Mouse (Mus musculus) telencephalon, adult 2 months (tissue): ENCODE measurements around the gene Tbcel.

Source experiments
- DNase-seq: peaks from one replicate; pipeline ENCODE4 v3.0.0-alpha.2; 2011; ENCODE audit warnings: low read depth, low spot score

Gene Tbcel

GRCm38 (mm10) chr9:42442100-42442499 lies 65.5 kb downstream of the Tbcel start:
- DNase-seq, result peak; percentile 46

GRCm38 (mm10) chr9:42441234-42441633 lies 66.4 kb downstream of the Tbcel start:
- DNase-seq, result no peak

- DNase-seq, result no peak
Observed at GRCm38 (mm10) chr9:42439446-42439845, 68.2 kb downstream of the Tbcel start.

DNA sequence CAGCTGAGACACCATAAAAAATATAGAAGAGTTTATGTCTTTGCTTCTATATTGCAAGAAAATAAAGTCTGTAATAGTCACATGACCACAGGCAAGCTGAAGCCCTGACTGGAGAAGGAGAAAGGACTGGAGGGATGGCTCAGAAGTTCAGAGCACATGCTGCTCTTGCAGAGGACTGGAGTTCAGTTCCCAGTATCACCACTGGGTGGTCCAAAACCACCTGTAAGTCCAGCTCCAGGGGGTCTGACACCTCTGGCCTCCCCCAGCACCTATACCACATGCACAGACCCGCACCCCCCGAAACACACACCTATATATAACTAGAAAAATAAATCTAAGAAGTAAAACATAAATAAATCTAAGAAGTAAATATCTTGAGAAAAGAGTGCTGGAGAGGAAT lies 75.5 kb downstream of the Tbcel start:
- DNase-seq, result no peak

- no peak for DNase-seq
Observed at GRCm38 (mm10) chr9:42431606-42432005, 76.0 kb downstream of the Tbcel start.

DNA sequence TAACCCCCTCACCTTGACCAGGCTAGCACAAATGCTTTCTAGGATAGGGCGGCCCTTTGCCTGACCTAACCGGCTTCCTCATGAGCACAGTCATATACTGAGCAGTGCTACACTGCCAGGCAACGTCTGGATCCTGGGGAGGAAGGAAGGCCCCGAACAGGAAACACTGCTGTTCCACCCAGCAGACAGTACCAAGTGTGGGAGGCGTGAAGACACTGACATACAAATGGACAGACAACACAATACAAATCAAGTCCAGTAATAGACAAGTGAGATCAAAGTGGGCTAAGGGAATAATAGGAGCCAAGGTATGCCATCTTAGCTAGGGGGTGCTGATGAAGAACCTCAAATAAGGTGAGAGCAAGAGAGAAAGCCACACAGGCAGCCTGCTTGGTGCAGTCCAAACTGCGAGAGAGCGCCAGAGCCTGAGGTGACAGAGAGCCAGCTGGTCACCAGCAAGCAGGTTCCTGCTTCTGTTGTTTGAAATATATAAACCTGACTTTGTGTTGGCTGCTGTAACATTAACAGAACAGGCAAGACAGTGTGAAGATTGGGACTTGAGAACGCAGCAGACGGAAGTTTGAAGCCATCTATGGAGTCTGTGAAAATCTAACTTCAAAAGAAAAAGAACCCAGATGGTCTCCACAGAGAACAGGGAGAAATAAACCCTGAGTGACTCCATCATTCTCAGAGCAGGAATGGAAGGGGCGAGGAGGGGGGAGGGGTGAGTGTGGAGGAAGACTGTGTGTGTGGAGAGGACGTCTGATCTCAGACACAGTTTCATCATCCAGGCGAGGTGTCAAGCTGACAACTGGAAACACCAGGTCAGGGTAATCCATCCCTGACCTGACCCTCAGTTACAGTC lies 79.3 kb downstream of the Tbcel start:
- peak; percentile 48 for DNase-seq

DNA sequence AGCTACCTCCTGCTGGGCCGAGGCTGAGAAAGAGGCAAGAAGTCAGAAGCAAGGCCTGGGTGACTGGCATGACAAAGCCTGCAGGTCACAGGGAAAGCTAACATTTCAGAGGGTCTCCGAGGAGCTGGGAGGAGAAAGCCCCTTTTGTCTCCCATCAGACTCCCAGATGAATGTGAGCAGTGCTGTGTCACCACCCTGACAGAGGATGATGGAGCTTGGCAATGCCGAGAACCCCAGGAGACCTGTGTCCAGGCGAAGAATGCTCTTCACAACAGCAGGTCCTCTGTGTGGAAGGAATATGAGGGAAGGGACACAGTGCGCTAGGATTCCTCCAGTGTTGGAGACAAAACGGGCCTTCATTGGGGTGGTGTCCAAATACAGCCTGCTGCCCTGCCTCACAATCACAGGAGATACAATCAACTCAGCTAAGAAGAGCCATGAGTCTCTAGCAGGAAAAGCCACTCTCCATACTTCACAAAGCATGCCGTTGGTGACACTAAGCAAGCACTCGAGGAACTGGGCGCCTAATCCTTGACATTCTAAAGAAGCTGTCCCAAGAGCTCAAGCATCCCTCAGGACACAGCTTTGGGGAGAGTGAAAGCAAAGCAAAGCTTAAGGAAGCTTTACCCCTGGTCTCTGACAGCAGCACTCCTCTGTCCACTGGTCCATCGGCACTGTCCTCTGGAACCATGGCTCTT lies 80.8 kb downstream of the Tbcel start:
- DNase-seq, result no peak

DNA sequence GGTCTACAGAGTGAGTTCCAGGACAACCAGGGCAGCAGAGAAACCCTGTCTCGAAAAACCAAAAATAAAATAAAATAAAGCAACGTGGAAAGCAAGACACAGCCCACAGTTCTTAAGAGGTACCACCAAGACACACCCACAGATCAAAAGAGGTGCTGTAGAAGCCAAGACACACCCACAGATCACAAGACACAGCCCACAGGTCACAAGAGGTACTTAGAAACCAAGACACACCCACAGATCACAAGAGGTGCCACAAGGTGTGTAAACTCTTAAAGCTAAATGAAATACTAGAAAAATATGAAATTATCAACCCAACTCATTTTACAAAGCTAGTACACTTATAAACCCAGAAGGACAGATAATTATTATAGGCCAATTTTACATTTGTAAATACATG lies 84.0 kb downstream of the Tbcel start:
- no peak for DNase-seq

- no peak for DNase-seq
Observed at GRCm38 (mm10) chr9:42419687-42420086, 87.9 kb downstream of the Tbcel start.

DNA sequence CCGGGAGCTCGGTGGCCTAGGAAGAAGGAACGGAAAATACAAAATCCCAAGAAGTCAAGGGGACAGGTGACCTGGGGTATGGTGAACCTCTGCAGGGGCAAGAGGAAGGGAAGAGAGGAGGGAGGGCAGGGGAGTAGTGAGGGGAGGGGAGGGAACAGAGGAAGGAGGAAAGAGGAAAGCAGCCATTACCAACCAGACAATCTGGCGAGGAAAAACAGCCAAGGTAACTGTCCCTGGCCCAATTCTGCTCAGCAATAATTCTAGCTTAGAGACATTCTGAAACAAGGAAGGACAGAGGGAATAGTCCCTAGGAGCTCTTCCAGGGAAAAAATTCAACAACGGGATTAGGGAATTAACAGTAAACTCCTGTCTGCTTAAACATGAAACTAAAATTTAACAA lies 88.8 kb downstream of the Tbcel start:
- DNase-seq, result no peak

- no peak for DNase-seq
Observed at GRCm38 (mm10) chr9:42417352-42417952, 90.2 kb downstream of the Tbcel start.

DNA sequence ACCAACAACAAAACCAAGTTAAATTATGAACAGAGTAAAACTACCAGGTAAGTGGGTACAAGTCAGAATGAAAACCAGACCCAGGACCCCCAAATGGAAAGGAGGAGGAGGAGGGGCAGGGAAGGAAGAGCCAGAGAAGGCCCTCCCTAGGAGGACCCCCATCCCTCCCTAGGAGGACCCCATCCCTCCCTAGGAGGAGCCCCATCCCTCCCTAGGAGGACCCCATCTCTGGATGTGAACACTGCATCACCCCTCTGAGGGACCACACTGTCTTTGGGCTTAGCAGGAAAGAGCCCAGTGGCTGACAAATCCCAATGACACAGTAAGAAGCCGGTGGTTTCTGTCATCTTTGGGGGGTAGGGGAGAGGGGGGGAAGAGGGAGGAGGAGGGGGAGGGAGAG lies 92.4 kb downstream of the Tbcel start:
- no peak for DNase-seq

DNA sequence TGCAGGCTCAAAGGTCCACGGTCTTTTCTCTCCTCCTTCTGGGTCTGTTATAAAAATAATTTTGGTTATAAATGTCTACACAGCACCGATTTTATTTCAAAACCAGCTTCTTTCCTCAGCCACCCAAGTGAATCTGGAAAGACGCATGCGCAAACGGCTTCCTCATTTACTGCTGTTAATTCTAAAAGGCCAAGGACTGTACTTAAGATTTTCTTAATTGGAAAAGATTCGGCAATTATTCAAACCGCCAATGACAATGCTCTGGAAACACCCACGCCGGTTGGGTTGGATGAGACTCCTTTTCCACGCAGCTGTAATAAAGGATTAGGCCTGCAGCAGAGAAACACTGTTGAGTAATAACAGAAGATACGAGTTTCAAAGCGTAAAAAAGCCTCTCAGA lies 94.3 kb downstream of the Tbcel start:
- peak; percentile 35 for DNase-seq

GRCm38 (mm10) chr9:42411296-42411695 lies 96.3 kb downstream of the Tbcel start:
- DNase-seq, result no peak

- peak; percentile 74 for DNase-seq
Observed at GRCm38 (mm10) chr9:42405736-42406135, 101.9 kb downstream of the Tbcel start.

GRCm38 (mm10) chr9:42401486-42401885 lies 106.1 kb downstream of the Tbcel start:
- no peak for DNase-seq

- no peak for DNase-seq
Observed at GRCm38 (mm10) chr9:42399829-42400228, 107.8 kb downstream of the Tbcel start, which contains the start of gene Tecta. Tecta (minus strand) TSS chr9:42399929.

DNA sequence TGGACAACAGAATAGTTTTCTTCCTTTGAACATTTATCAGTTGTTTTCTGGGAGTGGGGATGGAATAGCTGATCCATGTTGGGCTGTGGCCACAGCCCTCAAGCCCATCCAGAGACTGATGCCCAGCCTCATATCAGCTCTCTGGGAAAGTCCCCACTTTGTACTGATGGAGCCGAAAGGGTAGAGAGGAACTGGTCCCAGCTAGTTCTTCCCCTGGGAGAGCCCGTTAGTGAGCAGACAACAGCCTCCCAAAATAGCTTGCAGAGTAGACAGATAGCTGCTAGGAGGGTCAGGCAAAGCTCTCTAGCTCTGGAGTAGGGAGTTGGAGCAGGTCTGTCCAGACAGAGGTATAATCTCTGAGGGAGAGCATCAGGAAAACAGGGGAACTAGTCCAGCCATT lies 111.5 kb downstream of the Tbcel start:
- DNase-seq, result no peak

DNA sequence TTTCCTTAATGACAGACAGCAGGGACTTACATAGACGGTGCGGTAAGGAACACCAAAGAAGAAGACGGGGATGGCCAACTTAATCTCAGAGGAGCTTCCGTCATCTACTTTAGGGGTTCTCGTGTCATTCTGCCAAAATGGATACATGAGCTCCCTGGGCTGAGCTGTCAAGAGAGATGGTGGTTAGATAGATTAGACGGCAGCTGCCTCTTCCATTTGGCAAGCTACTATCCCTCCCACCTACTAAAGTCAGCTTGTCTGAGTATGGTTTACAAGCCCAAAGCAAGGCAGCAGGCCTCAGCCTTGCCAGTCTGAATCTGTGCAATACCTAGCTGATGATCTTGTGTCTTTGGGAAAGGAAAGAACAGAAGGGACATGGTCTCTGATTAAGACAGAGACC lies 112.7 kb downstream of the Tbcel start:
- no peak for DNase-seq

- DNase-seq, result peak; percentile 52
Observed at GRCm38 (mm10) chr9:42394321-42394720, 113.3 kb downstream of the Tbcel start.

GRCm38 (mm10) chr9:42392927-42393326 lies 114.7 kb downstream of the Tbcel start:
- DNase-seq, result no peak

GRCm38 (mm10) chr9:42388490-42388889 lies 119.1 kb downstream of the Tbcel start:
- no peak for DNase-seq

GRCm38 (mm10) chr9:42387038-42387437 lies 120.6 kb downstream of the Tbcel start:
- DNase-seq, result no peak
